Mouse (Mus musculus) gonadal fat pad, adult 2 months (tissue): ENCODE measurements at regions not wholly inside any gene's neighbourhood (a gene's known extent, or its start where the extent isn't known, plus 50 kb on each side); places are given as distances from the start of the nearest gene placed in this dataset.

Experiments used
- DNase-seq: peaks from one replicate; pipeline ENCODE4 v3.0.0-alpha.2; 2012; ENCODE audit warnings: low read depth

DNA sequence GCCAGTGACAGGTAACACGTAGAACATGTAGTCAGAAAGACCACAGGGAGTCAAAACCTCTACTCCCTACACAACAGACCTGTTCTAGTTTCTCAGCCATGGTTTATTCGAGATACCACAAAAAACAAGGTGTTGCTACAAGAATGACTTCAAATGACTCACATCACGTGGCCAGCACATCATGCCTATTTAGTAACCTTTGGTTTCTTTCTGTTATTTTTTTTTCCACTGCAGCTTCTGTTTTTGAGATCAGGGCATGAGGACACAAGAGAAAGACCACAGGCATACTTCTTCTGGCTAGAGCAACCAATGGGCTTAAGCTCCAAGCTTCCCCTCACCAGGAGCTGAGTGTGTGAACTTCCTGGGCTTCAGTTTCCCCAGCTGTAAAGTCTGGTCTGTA lies 630.7 kb downstream of the Rnf144a start:
- no peak for DNase-seq

- no peak for DNase-seq
Observed at GRCm38 (mm10) chr12:25782972-25783717, 631.9 kb downstream of the Rnf144a start.

DNA sequence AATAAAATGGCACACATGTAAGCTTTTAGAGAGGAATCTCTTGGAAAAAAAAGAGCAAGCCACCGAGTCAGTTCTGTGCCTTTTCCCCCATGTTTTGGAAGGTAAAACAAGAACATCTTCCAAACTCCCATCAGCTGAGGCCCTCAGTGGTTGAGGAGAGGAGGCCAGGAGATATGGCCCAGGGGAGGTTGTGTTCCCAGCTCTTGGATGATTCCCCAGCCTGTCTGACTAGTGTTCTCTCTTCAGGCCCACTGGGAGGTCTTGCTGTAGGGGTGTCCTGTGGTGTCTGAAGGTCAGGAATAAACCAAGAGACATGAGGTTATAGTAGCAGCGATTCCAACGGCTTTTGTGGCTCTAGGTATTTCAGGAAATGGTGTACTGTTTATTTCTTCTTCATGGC lies 643.2 kb downstream of the Rnf144a start:
- no peak for DNase-seq

GRCm38 (mm10) chr12:25768644-25769043 lies 646.4 kb downstream of the Rnf144a start:
- DNase-seq, result no peak

- no peak for DNase-seq
Observed at GRCm38 (mm10) chr12:25763061-25763460, 652.0 kb downstream of the Rnf144a start.

GRCm38 (mm10) chr12:25757014-25757413 lies 658.0 kb downstream of the Rnf144a start:
- no peak for DNase-seq

GRCm38 (mm10) chr12:25733801-25734200 lies 636.9 kb upstream of the Id2 start:
- no peak for DNase-seq

GRCm38 (mm10) chr12:25725774-25726173 lies 628.8 kb upstream of the Id2 start:
- no peak for DNase-seq

- peak; percentile 94 for DNase-seq
Observed at GRCm38 (mm10) chr12:25711186-25711585, 614.2 kb upstream of the Id2 start.

DNA sequence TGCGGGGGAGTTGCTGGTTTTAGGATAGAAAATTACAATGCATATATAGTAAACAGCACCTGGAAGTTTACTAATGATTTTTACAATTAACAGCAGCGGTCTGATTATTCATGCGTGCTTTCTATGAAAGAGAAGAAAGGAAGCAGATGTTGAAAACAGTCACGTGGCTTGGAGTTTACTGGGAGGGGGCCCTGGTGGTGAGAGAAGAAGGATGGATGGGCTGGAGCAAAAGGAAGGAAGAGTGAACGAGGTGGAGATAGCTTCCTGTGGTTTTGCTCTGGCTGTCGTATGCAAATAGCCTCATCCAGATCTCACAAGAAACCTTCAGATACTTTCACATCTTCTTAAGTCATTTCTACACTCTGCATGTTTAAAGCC lies 606.1 kb upstream of the Id2 start:
- DNase-seq, result no peak

DNA sequence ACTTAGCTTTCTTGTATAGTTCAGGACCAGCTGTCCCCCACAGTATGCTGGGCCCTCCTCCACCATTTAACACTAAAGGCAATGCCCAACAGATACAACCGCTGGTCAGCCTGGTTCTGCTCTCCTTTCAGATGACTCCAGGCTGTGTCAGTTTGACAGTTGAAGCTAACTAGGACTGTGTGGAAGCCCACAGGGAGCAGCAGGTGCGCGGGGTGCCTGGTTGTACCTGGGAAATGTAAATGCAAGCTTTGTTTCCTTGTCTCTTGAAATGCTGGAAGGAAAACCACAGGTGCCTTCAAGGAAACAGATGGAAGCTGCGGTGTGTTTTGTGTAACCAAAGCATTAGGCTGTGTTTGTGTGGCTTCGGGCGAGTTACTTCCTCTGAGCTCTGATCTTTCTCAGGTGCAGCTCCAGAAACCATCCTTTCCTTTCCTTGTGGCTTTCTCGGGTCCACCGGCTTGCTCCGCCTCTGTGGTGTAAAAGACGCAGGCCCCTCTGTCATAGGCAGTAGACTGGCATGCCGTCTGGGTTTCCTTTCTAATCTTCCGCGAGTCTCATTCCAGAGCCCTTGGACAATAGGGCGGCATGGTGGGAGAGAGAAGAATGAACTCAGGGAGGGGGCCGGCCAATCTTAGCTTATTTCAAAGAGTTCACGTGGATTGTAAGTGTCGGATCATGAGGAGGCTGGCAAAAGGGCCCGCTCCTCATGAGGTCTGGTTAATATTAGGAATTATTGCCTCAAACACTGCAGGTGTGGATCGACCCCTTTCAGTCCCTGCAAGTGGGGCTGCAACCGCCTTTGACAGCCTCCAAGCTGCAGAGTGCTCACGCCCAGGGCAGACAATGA lies 605.5 kb upstream of the Id2 start:
- no peak for DNase-seq

- no peak for DNase-seq
Observed at GRCm38 (mm10) chr12:25687063-25687462, 590.1 kb upstream of the Id2 start.

DNA sequence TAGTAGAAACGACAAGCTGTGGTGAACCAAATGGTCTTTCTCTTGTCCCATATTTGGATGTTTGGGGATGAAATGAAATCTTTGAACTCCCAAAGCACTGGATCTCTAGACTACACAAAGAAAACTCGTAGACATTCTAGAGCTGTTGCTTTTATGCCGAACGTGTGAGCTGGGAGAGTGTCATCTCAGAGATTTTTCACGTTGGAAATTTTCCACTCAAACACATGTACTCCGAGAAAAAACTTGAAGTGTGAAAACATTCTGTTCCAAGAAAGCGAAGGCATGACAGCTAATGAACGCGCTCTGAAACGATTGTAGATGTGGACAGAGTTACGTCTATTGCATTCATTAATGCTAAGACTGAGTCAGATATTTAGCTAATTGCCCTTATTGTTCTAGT lies 579.7 kb upstream of the Id2 start:
- no peak for DNase-seq

- no peak for DNase-seq
Observed at GRCm38 (mm10) chr12:25668336-25668735, 571.4 kb upstream of the Id2 start.

GRCm38 (mm10) chr12:25654456-25654855 lies 557.5 kb upstream of the Id2 start:
- no peak for DNase-seq

DNA sequence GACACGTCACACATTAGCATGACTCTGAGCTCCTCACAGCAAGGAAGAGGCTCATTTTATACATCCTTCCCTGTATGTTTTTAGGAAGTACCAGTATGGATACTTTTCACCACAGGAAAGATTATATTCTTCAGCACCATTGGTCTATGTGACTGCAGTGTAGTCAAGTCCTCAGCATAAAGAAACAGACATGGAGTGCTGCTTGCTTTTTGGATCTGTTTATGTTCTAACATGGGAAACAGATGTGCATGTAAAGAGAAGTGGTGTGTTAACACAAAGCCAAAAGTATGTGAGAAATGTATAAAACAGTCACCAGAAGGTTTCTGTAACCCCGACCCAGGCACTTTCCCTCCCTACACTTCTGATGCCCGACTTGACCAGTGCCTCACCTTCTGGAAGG lies 553.3 kb upstream of the Id2 start:
- no peak for DNase-seq

DNA sequence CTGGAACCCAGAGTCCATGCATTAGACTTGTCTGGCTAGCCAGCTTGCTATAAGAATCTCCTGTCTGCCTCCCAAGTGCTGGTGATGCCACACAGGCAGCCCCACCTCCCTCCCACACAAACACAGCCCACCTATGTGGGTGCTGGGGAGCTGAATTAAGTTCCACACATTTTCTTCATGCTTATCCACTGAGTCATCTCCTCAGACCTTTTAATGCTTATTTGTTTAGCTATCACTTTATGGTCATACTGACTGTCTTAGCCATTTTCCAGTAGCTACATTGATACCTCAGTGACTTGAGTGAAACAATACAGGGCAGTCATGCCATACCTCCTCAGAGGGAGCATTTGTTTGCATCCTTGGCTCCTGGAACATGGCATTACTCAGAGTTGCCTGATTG lies 531.1 kb upstream of the Id2 start:
- DNase-seq, result no peak

GRCm38 (mm10) chr12:25625858-25626257 lies 528.9 kb upstream of the Id2 start:
- no peak for DNase-seq

GRCm38 (mm10) chr12:25623449-25623848 lies 526.5 kb upstream of the Id2 start:
- DNase-seq, result no peak

DNA sequence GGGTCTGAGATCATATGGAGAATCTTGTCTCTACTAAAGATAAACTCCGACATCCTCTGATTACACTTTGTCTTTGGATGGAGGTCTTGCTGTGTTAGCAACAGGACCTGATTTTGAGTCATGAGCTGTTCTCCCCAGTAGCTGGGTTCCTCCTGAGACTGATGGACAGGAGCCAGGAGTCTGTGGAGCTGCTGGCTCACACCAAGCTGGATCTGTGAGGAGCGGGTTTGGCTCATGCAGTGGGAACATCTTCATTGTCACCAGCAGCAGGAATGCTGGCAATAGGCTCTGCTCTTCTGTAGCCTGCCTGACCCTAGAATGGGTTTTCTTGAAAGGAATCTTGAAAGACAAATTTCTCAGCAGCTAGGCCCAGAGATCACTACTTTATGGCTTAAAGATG lies 524.2 kb upstream of the Id2 start:
- no peak for DNase-seq

GRCm38 (mm10) chr12:25617521-25617920 lies 520.6 kb upstream of the Id2 start:
- DNase-seq, result no peak

DNA sequence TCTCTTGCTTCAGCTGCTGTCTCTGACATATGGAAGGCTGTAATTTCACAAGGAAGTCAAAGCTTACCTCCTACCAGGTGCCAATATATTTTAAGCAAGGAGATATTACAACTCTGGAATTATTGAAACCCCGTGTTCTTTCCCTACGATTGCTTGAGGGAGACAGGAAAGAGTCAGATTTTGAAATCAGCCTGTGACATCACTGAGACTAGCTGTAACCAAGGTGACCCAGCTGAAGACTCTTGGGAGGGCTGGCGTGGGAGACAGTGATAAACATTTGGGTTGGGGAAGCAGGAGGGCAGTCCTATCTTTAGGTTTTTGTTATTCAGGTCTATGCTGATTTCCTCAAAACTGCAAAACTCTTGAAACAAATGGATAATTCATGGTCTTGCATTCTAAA lies 518.4 kb upstream of the Id2 start:
- DNase-seq, result no peak

- DNase-seq, result no peak
Observed at GRCm38 (mm10) chr12:25613473-25613872, 516.5 kb upstream of the Id2 start.
